Mouse (Mus musculus): ENCODE results near the gene Lclat1.

- TF ChIP-seq CTCF (IDR thresholded peaks at IDR 0.05; ENCODE audit: borderline replicate concordance, insufficient read depth, low read depth, low read length) (no peak), POLR2A (IDR thresholded peaks at IDR 0.05; ENCODE audit: borderline replicate concordance, insufficient read depth, low read length) (no peak)
Observed at GRCm38 (mm10) chr17:73077638-73078037, 30.1 kb upstream of the Lclat1 start.

Measured in cerebellum, adult 2 months (tissue).